8 mouse cellular contexts compared by ENCODE assay signal in the genomic region with DNA sequence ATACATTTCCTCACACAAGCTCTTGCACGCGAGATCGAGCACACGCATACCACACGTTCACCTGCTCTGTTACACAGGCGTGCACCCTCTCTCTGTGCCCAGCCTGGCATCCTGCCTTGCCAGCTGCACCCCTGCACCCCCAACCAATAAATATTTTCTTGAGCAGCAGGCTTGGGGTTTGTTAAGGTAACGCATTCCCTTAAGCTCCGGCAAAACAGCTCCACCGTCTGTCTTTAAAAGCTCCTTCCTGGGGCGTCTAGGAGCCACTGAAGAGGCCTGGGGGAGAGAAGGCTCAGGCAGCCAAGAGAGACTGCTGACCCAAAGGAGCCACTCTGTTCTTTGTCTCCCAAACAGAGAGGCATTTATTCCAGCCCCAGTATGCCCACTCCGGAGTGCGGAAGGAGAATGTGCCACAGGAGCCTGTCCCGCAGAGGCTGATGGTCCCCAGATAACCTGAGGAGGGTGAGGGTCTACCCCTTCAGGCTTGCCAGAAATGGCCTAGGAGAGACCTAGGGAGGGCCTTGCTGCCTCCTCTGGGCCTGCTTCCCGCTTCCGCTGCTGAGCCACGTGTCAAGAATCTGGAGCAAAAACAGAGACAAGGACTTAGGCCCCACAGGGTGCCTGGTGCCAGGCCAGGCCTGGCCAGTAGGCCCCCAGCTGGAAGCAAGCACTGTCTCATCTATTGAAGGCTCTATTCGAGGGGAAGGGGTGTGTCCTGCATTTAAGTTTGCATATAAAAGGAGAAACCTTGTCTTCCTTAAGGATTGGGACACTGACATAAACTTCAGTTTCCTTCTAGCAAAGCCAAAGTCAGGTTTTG. TPM values are rescaled to one million over a fixed set of nuclear protein-coding genes. Genes with fewer than 3 reads are reported as not detected.
DNase-seq lines count a peak whose midpoint lies in the region; ATAC-seq lines count a peak whose summit lies in the region.

No protein-coding gene starts in this region.

- no peak for DNase-seq in heart, adult 9 months (ENCODE audit: low spot score in 2 of 2)
- peak; percentile 36 for DNase-seq in embryo, embryonic 11 days
- peak; percentile 31 for DNase-seq in heart, postnatal 4 days
- peak; percentile 67 for DNase-seq in layer of hippocampus, adult 9-11 months
- peak; percentile 34 for DNase-seq in lung, postnatal 14 days
- DNase-seq in right cerebral cortex, postnatal 4 days: peak; percentile 49
- DNase-seq in urinary bladder, postnatal 4 days (ENCODE audit: low spot score in 2 of 2): no peak

- peak overlapping the region; percentile 46 for H3K9ac ChIP-seq in heart, embryonic 12.5 days

- H3K27me3 ChIP-seq in heart, embryonic 12.5 days (replicated peaks): no peaks in the 10 kb centered on the region

- ATAC-seq in heart, embryonic 12.5 days (ENCODE audit: insufficient number of reproducible peaks, low FRiP score): peak; percentile 20; the same call in 1 of the 2 replicates

- H3K4me2 ChIP-seq in heart, embryonic 12.5 days: peak overlapping the region; percentile 96

- H3K4me3 ChIP-seq in heart, embryonic 12.5 days: peak overlapping the region; percentile 74

- no peaks in the 10 kb centered on the region for H3K36me3 ChIP-seq in heart, embryonic 12.5 days

- H3K27ac ChIP-seq in heart, embryonic 12.5 days (ENCODE audit: poor library complexity, severe bottlenecking): peak overlapping the region; percentile 69

- peaks cover 51% of the 10 kb centered on the region for H3K4me1 ChIP-seq in heart, embryonic 12.5 days (replicated peaks)

- no peaks in the 10 kb centered on the region for H3K9me3 ChIP-seq in heart, embryonic 12.5 days (replicated peaks)

- 15% methylated on average over 17 of the region's 17 CpGs for WGBS in heart, embryonic 12.5 days

RNA-seq across cellular contexts. Expression of gene Kifc3, which starts 59.4 kb away (rescaled TPM):
- polyA plus RNA-seq in heart, embryonic 12.5 days (2016; fragmentation: Nextera tagmentation; extraction: Ambion mirVana): 13.4 and 16.4 TPM in 2 replicates
- 10 to 100 TPM; 61.4 to 63.9 TPM for total RNA-seq in heart, postnatal 4 days (2021)

Comparison
In these comparisons a context has a peak if more than half of its experiments do, and no peak if none do; other contexts are left out.
1. DNase-seq: peak in embryo, embryonic 11 days (single experiment), heart, postnatal 4 days (single experiment), layer of hippocampus, adult 9-11 months (single experiment), lung, postnatal 14 days (single experiment) and right cerebral cortex, postnatal 4 days (single experiment); none in heart, adult 9 months (0 of 2) and urinary bladder, postnatal 4 days (0 of 2).